Mouse (Mus musculus) stomach, postnatal 0 days (tissue): Measurements from ENCODE around the gene Pdcl2. TPM values are rescaled to one million over a fixed set of nuclear protein-coding genes. Genes with fewer than 3 reads are reported as not detected.

Source experiments
- ATAC-seq: fragments of 200-750 bp; cut with Nextera tagmentation; 2 replicates; pipeline ENCODE4 v1.8.0; 2017; ENCODE audit not compliant: low FRiP score, low TSS enrichment
- DNase-seq: peaks from one replicate; pipeline ENCODE4 v3.0.0-alpha.2; 2016; ENCODE audit warnings: low spot score
- H3K27ac ChIP-seq: fragments of 300-500 bp; sonication (generic); replicated peaks from 2 replicates; pipeline ENCODE4 v1.5.1; 2014; ENCODE audit warnings: mild to moderate bottlenecking, control low read depth
- H3K27me3 ChIP-seq: fragments of 300-500 bp; sonication (generic); 2 replicates; pipeline ENCODE4 v1.6.1; 2014; ENCODE audit warnings: low read length; ENCODE audit not compliant: control insufficient read depth, insufficient read depth
- H3K36me3 ChIP-seq: fragments of 300-500 bp; sonication (generic); 2 replicates; pipeline ENCODE4 v1.6.1; 2014; ENCODE audit warnings: low read length, mixed read lengths; ENCODE audit not compliant: control insufficient read depth, insufficient read depth
- H3K4me1 ChIP-seq: fragments of 300-500 bp; sonication (generic); replicated peaks from 2 replicates; pipeline ENCODE4 v1.6.1; 2014; ENCODE audit warnings: antibody characterized with exemption; ENCODE audit not compliant: control insufficient read depth, insufficient read depth
- H3K4me2 ChIP-seq: fragments of 300-500 bp; sonication (generic); replicated peaks from 2 replicates; pipeline ENCODE4 v1.6.1; 2014; ENCODE audit warnings: low read depth, mild to moderate bottlenecking, control low read depth, moderate library complexity
- H3K4me3 ChIP-seq: fragments of 300-500 bp; sonication (generic); 2 replicates; pipeline ENCODE4 v1.5.1; 2014; ENCODE audit warnings: low read depth, low read length, control low read depth
- H3K9ac ChIP-seq: fragments of 300-500 bp; sonication (generic); 2 replicates; pipeline ENCODE4 v1.6.1; 2014; ENCODE audit warnings: mild to moderate bottlenecking, low read length, control low read depth, mixed read lengths
- H3K9me3 ChIP-seq: fragments of 300-500 bp; sonication (generic); 2 replicates; pipeline ENCODE4 v1.6.1; 2016; ENCODE audit warnings: low read length; ENCODE audit not compliant: control insufficient read depth
- CTCF ChIP-seq: IDR thresholded peaks from 2 replicates; pipeline ENCODE4 v1.5.1; 2016; ENCODE audit warnings: antibody characterized with exemption, low read depth, mild to moderate bottlenecking, moderate library complexity
- EP300 ChIP-seq: optimal IDR thresholded peaks from 2 replicates; pipeline ENCODE3; 2016; ENCODE audit warnings: antibody characterized with exemption
- WGBS: fragments of 180-500 bp; shearing (Covaris S2); extraction: QIAGEN DNeasy Blood & Tissue Kit; methylation state at CpG from one replicate; pipeline ENCODE4 v1.1.7; 2014; 5-methylcytosine and 5-hydroxymethylcytosine counted together
- polyA plus RNA-seq: library from polyadenylated mRNA; unstranded; fragments of >200 nt; fragmentation: Nextera tagmentation; extraction: Ambion mirVana; gene quantifications from 2 replicates; pipeline ENCODE4 v1.2.1, GENCODE M21; 2015

Gene Pdcl2
- polyA plus RNA-seq, 1 experiment from 2014 or later: not detected

DNA sequence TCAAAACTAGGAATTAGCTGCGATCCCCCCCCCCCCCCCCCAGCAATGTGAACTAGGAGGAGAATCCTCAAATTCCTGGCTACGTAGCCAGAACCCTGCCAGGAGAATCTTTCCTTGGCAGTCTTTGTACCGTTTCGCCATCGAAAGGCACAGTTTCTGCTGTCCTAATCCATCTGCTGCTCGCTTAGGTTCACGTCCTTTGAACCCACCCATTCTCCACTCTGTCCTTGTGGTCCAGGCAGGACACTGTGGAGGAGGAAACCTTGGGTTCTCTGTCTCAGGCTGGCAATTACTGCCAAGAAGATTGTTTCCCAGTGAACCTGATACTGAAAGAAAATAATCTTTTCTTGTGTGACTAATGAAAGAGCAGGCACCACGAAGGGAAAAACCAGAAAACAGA lies 25.3 kb downstream of the Pdcl2 start:
- no peak for ATAC-seq
- Histone ChIP-seq H3K36me3 (no peaks in the 10 kb centered on the region), H3K4me3 (peak overlapping the region; percentile 99; the same call in 1 of the 2 replicates), H3K4me2 (peak overlapping the region; percentile 86), H3K27me3 (no peaks in the 10 kb centered on the region), H3K9me3 (no peaks in the 10 kb centered on the region), H3K27ac (peak overlapping the region; percentile 2; the same call in 1 of the 2 replicates), H3K9ac (no peak overlapping the region), H3K4me1 (no peaks in the 10 kb centered on the region)
- no peak for TF ChIP-seq CTCF
- no peak for TF ChIP-seq EP300
- WGBS: 4% methylated on average over 8 of the region's 8 CpGs
- DNase-seq: peak; percentile 30

- ATAC-seq (peak; percentile 86), DNase-seq (peak; percentile 89)
- Histone ChIP-seq H3K9me3 (no peaks in the 10 kb centered on the region), H3K4me2 (peak within 1 kb of the TSS; percentile 86), H3K4me3 (peak within 1 kb of the TSS; percentile 99), H3K36me3 (no peaks in the 10 kb centered on the region), H3K9ac (peak within 1 kb of the TSS; percentile 97), H3K4me1 (no peaks in the 10 kb centered on the region), H3K27ac (peak within 1 kb of the TSS; percentile 97), H3K27me3 (no peaks in the 10 kb centered on the region)
- under 1% methylated on average over 77 of the region's 104 CpGs for WGBS
- TF ChIP-seq CTCF (no peak), EP300 (no peak)
These were observed 26.3 kb downstream of the Pdcl2 start, which contains the start of gene Clock for GRCm38 (mm10) chr5:76304452-76305341. TSS of gene Clock (minus strand) at chr5:76304792.

DNA sequence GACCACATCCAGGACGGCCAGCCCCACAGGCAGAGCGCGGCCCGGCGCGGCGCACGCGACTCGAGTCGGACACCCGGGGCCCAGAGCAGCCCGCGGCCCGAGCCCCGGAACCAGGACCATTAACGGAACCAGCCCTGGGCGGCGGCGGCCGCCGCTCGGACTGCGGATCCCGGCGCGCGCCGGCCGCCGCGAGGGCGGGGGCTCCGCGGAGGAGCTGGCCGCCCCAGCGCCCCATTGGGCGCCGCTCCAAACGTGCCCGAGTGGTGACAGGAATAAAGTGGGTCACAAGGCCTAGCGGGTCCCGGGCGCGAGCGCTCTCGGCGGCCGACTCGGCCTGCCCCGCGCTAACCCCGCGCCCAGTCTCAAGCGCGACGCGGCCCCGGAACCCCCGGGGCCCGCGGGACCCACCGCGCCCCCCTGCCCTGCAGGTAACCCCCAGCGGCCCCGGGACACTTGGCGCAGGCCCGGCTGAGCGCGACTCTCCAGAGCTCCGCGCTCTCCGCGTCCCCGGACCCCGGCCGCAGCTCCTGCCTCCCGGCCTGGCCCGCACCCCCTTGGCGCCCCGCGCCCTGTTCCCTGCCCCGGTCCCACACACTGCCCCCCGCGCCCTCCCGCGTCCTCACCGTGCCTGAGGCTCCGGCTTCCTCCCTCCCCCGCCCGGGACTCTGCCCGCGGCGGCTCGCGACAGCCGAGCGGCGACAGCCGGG lies 27.1 kb downstream of the Pdcl2 start:
- peak; percentile 87 for ATAC-seq
- DNase-seq: peak; percentile 88

GRCm38 (mm10) chr5:76303379-76303744 lies 27.6 kb downstream of the Pdcl2 start:
- ATAC-seq (no peak), DNase-seq (no peak)
- Histone ChIP-seq H3K4me1 (no peaks in the 10 kb centered on the region), H3K9me3 (no peaks in the 10 kb centered on the region), H3K4me2 (peak overlapping the region; percentile 86), H3K27ac (peak overlapping the region; percentile 97), H3K4me3 (peak overlapping the region; percentile 99), H3K9ac (peak overlapping the region; percentile 97), H3K36me3 (no peaks in the 10 kb centered on the region), H3K27me3 (no peaks in the 10 kb centered on the region)
- TF ChIP-seq EP300 (no peak), CTCF (no peak)
- 4% methylated on average over 11 of the region's 11 CpGs for WGBS

More for the DNA sequence above, 27.1 kb downstream of the Pdcl2 start:
- Histone ChIP-seq H3K36me3 (no peaks in the 10 kb centered on the region), H3K27ac (peak overlapping the region; percentile 97), H3K9me3 (no peaks in the 10 kb centered on the region), H3K4me3 (peak overlapping the region; percentile 99), H3K27me3 (no peaks in the 10 kb centered on the region), H3K4me1 (no peaks in the 10 kb centered on the region), H3K4me2 (peak overlapping the region; percentile 86), H3K9ac (peak overlapping the region; percentile 97)
- under 1% methylated on average over 57 of the region's 100 CpGs for WGBS
- TF ChIP-seq CTCF: no peak
- TF ChIP-seq EP300: no peak

- Histone ChIP-seq H3K27me3 (no peaks in the 10 kb centered on the region), H3K4me2 (no peak overlapping the region), H3K4me1 (no peaks in the 10 kb centered on the region), H3K27ac (no peak overlapping the region), H3K36me3 (no peaks in the 10 kb centered on the region), H3K9ac (no peak overlapping the region), H3K4me3 (no peak overlapping the region), H3K9me3 (no peaks in the 10 kb centered on the region)
- 70% methylated on average over 2 of the region's 2 CpGs for WGBS
- TF ChIP-seq CTCF (peak; percentile 37), EP300 (no peak)
- ATAC-seq: no peak
- no peak for DNase-seq
These were observed 28.9 kb downstream of the Pdcl2 start for GRCm38 (mm10) chr5:76302009-76302408.
